13 mouse cellular contexts compared by ENCODE assay signal in genomic region chr13:43253526-43253925, GRCm38 (mm10). TPM values are rescaled to one million over a fixed set of nuclear protein-coding genes. Genes with fewer than 3 reads are reported as not detected.
DNase-seq lines count a peak whose midpoint lies in the region; TF ChIP-seq lines count a peak whose summit lies in the region.
"Had no signal": no experiment of that assay in that cellular context is flagged by ENCODE, and none has a peak within 500 bp of the region (broad histone marks: within the 10 kb centered on the region; RNA-seq: fewer than 3 reads in every experiment).

No protein-coding gene starts in this region.

- no peaks in the 10 kb centered on the region for H3K9me3 ChIP-seq in heart, embryonic 10.5 days
- H3K9me3 ChIP-seq: embryonic facial prominence, embryonic 15.5 days; forebrain, embryonic 15.5 days; hindbrain, embryonic 15.5 days; liver, embryonic 15.5 days; midbrain, embryonic 10.5 days had no signal

- H3K4me3 ChIP-seq in heart, embryonic 10.5 days = no peak overlapping the region
- H3K4me3 ChIP-seq in kidney, adult 2 months (ENCODE audit: insufficient read depth, low read depth, low read length) = no peak overlapping the region
- H3K4me3 ChIP-seq: embryonic facial prominence, embryonic 15.5 days; forebrain, embryonic 15.5 days; hindbrain, embryonic 15.5 days; liver, embryonic 15.5 days; midbrain, embryonic 10.5 days had no signal

- WGBS in heart, embryonic 10.5 days = 32% methylated on average over 5 of the region's 5 CpGs
- WGBS in kidney, adult 2 months = 48% methylated on average over 5 of the region's 5 CpGs

- DNase-seq in heart, embryonic 10.5 days (ENCODE audit: low spot score) = no peak
- no peak for DNase-seq in heart, postnatal 25 days (ENCODE audit: low spot score)
- DNase-seq in ovary, postnatal 36 days (ENCODE audit: low spot score) = peak; percentile 39
- no peak for DNase-seq in ovary, postnatal 14 days (ENCODE audit: low spot score)
- peak; percentile 66 for DNase-seq in kidney, adult 2 months
- no peak for DNase-seq in right cerebral cortex, postnatal 14 days
- DNase-seq in spleen, adult 18-20 months = no peak
- DNase-seq: thymus, postnatal 25 days had no signal

- H3K27ac ChIP-seq in heart, embryonic 10.5 days = peak overlapping the region; percentile 75
- peak overlapping the region; percentile 73 for H3K27ac ChIP-seq in kidney, adult 2 months (ENCODE audit: insufficient read depth, low read depth, low read length)
- H3K27ac ChIP-seq: embryonic facial prominence, embryonic 15.5 days; forebrain, embryonic 15.5 days; hindbrain, embryonic 15.5 days; liver, embryonic 15.5 days; midbrain, embryonic 10.5 days had no signal

- peaks cover 44% of the 10 kb centered on the region for H3K4me1 ChIP-seq in heart, embryonic 10.5 days
- no peaks in the 10 kb centered on the region for H3K4me1 ChIP-seq in kidney, adult 2 months (ENCODE audit: control insufficient read depth, insufficient read depth, low read length)
- H3K4me1 ChIP-seq: embryonic facial prominence, embryonic 15.5 days had no signal

- intact Hi-C loops in heart, postnatal 25 days (cut with DNase I) = no loop called here

- H3K27me3 ChIP-seq in heart, embryonic 10.5 days (ENCODE audit: insufficient read depth, poor library complexity, severe bottlenecking) = no peaks in the 10 kb centered on the region
- H3K27me3 ChIP-seq in kidney, adult 2 months (replicated peaks; ENCODE audit: control insufficient read depth, insufficient read depth, low read length) = no peaks in the 10 kb centered on the region
- H3K27me3 ChIP-seq: embryonic facial prominence, embryonic 15.5 days; forebrain, embryonic 15.5 days; hindbrain, embryonic 15.5 days had no signal

- TF ChIP-seq CTCF in kidney, adult 2 months (conservative IDR thresholded peaks at IDR 0.05; ENCODE audit: insufficient read depth, insufficient read length, low read depth, low read length) = 0 out of 2 replicates have a peak, but pooled peaks have one; percentile 11

- no peaks in the 10 kb centered on the region for H3K36me3 ChIP-seq in heart, embryonic 10.5 days
- H3K36me3 ChIP-seq in kidney, adult 2 months (ENCODE audit: control insufficient read depth, insufficient read depth, low read length) = no peaks in the 10 kb centered on the region
- H3K36me3 ChIP-seq: embryonic facial prominence, embryonic 15.5 days; forebrain, embryonic 15.5 days; hindbrain, embryonic 15.5 days; liver, embryonic 15.5 days; midbrain, embryonic 10.5 days had no signal

- no peak for TF ChIP-seq POLR2A in kidney, adult 2 months (IDR thresholded peaks at IDR 0.05; ENCODE audit: low read depth, low read length)

RNA-seq across cellular contexts. Expression of gene Gfod1, which starts 50.4 kb away (rescaled TPM):
- polyA plus RNA-seq in heart, embryonic 10.5 days (2016; fragmentation: Nextera tagmentation; extraction: Ambion mirVana) = 0.88 and 0.99 TPM in 2 replicates
- 10 to 100 TPM; 35.3 to 36.0 TPM for total RNA-seq in heart, postnatal 25 days (2021)
- 1.6 and 2.0 TPM in 2 replicates for polyA plus RNA-seq in kidney, adult 2 months (2012; rRNA removed)

Comparison
In these comparisons a context has a peak if more than half of its experiments do, and no peak if none do; other contexts are left out.
1. DNase-seq: peak in ovary, postnatal 36 days (single experiment) and kidney, adult 2 months (single experiment); none in heart, embryonic 10.5 days (single experiment), heart, postnatal 25 days (single experiment), ovary, postnatal 14 days (single experiment), right cerebral cortex, postnatal 14 days (single experiment) and spleen, adult 18-20 months (0 of 2).